Mouse (Mus musculus) intestine, postnatal 0 days (tissue): ENCODE measurements around the gene Poc1b. TPM values are rescaled to one million over a fixed set of nuclear protein-coding genes. Genes with fewer than 3 reads are reported as not detected.

Experiments
- ATAC-seq: fragments of 200-750 bp; cut with Nextera tagmentation; 2 replicates; pipeline ENCODE4 v1.8.0; 2017; ENCODE audit warnings: mild to moderate bottlenecking, moderate TSS enrichment, moderate library complexity
- H3K27ac ChIP-seq: fragments of 300-500 bp; sonication (generic); 2 replicates; pipeline ENCODE4 v1.5.1; 2014; ENCODE audit warnings: mild to moderate bottlenecking, low read depth, low read length, moderate library complexity
- H3K27me3 ChIP-seq: fragments of 300-500 bp; sonication (generic); replicated peaks from 2 replicates; pipeline ENCODE4 v1.6.1; 2014; ENCODE audit warnings: low read length, mixed read lengths; ENCODE audit not compliant: control insufficient read depth, insufficient read depth
- H3K36me3 ChIP-seq: fragments of 300-500 bp; sonication (generic); 2 replicates; pipeline ENCODE4 v1.6.1; 2014; ENCODE audit warnings: mild to moderate bottlenecking, moderate library complexity; ENCODE audit not compliant: control insufficient read depth, insufficient read depth
- H3K4me1 ChIP-seq: fragments of 300-500 bp; sonication (generic); replicated peaks from 2 replicates; pipeline ENCODE4 v1.6.1; 2014; ENCODE audit warnings: antibody characterized with exemption, low read length, mixed read lengths; ENCODE audit not compliant: control insufficient read depth, insufficient read depth
- H3K4me2 ChIP-seq: fragments of 300-500 bp; sonication (generic); replicated peaks from 2 replicates; pipeline ENCODE4 v1.6.1; 2014; ENCODE audit warnings: low read depth, mild to moderate bottlenecking, moderate library complexity
- H3K4me3 ChIP-seq: fragments of 300-500 bp; sonication (generic); 2 replicates; pipeline ENCODE4 v1.5.1; 2014; ENCODE audit warnings: low read depth, low read length
- H3K9ac ChIP-seq: fragments of 300-500 bp; sonication (generic); 2 replicates; pipeline ENCODE4 v1.6.1; 2014; ENCODE audit warnings: mild to moderate bottlenecking, low read depth, low read length
- H3K9me3 ChIP-seq: fragments of 300-500 bp; sonication (generic); 2 replicates; pipeline ENCODE4 v1.6.1; 2016; ENCODE audit warnings: mixed run types; ENCODE audit not compliant: control insufficient read depth
- CTCF ChIP-seq: sonication (generic); IDR thresholded peaks from 2 replicates; pipeline ENCODE4 v1.5.1; 2016; ENCODE audit warnings: low read depth, mild to moderate bottlenecking, control low read depth, antibody characterized with exemption, moderate library complexity
- WGBS: fragments of 180-500 bp; shearing (Covaris S2); extraction: QIAGEN DNeasy Blood & Tissue Kit; methylation state at CpG from one replicate; pipeline ENCODE4 v1.1.7; 2014; 5-methylcytosine and 5-hydroxymethylcytosine counted together
- polyA plus RNA-seq: library from polyadenylated mRNA; unstranded; fragments of >200 nt; fragmentation: Nextera tagmentation; extraction: Ambion mirVana; gene quantifications from 2 replicates; pipeline ENCODE4 v1.2.1, GENCODE M21; 2015

Gene Poc1b
- polyA plus RNA-seq, 1 experiment from 2014 or later: 8.5 TPM

- Histone ChIP-seq H3K27ac (no peak overlapping the region), H3K9me3 (no peaks in the 10 kb centered on the region), H3K4me2 (no peak overlapping the region), H3K27me3 (no peaks in the 10 kb centered on the region), H3K4me3 (no peak overlapping the region), H3K36me3 (peaks cover 5% of the 10 kb centered on the region; the same call in 1 of the 2 replicates), H3K4me1 (no peaks in the 10 kb centered on the region), H3K9ac (no peak overlapping the region)
- WGBS: 48% methylated on average over 8 of the region's 8 CpGs
- ATAC-seq: no peak
- TF ChIP-seq CTCF: peak; percentile 80
Observed at GRCm38 (mm10) chr10:99161987-99162582, 55.2 kb downstream of the Poc1b start.

DNA sequence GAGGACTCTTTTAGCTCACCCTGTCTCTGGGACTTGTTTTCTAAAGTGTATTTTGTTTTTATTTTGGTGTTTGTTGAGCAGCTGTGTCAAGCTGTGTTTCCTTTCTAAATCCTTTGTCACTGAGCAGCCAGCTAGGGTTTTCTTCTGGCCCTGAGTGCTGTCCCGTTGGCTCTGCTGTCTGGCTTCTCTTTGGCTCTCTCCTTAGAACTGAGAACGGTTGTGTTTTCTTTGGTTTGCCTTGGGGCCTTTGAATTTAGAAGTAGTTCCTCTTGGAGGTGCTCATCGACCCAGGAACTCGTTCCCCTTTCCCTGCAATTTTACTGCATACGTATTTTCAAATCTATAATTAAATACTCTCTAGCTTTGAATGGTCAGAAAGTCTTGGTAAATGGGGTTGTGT, 56.2 kb downstream of the Poc1b start:
- TF ChIP-seq CTCF: no peak
- 93% methylated on average over 5 of the region's 5 CpGs for WGBS

DNA sequence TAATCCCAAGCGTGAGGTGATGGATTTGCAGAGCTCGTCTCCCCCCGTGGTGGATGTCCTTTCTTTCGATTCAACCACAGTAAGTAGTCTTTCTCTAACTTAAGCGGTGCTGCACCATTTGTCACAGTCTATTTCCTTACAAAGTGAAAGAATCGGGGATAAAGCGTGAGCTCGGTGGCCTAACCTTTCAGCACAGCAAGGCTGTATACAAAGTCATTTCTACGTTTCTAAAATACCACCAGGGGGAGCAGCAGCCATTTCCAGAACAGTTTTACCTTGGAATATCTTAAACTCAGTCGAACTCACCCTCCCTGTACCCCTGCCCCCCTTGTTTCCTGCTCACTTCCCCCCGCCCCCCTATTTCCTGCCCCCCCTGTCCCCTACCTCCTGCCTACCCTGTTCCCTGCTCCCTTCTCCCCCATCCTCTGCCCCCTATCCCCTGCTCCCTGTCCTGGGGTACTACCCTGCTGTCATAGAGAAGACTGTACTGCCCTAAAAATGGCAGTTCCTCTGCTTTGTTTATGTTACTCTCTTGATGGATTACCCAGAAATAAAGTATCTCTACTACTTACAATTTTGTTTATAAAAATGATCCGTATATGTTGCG, 58.1 kb downstream of the Poc1b start:
- no peaks in the 10 kb centered on the region for H3K27me3 ChIP-seq
- 46% methylated on average over 13 of the region's 13 CpGs for WGBS
- 0 out of 2 replicates have a peak, but pooled peaks cover 4% of the 10 kb centered on the region for H3K36me3 ChIP-seq
- peak; percentile 79 for TF ChIP-seq CTCF
- no peak overlapping the region for H3K27ac ChIP-seq
- H3K9ac ChIP-seq: no peak overlapping the region
- no peaks in the 10 kb centered on the region for H3K9me3 ChIP-seq
- no peak overlapping the region; the same call in 1 of the 2 replicates for H3K4me2 ChIP-seq
- H3K4me3 ChIP-seq: no peak overlapping the region
- no peak for ATAC-seq
- H3K4me1 ChIP-seq: 0 out of 2 replicates have a peak, but pooled peaks cover under 1% of the 10 kb centered on the region

More for the DNA sequence above, 56.2 kb downstream of the Poc1b start:
- Histone ChIP-seq H3K4me3 (no peak overlapping the region), H3K27ac (no peak overlapping the region), H3K4me1 (no peaks in the 10 kb centered on the region), H3K9me3 (no peaks in the 10 kb centered on the region), H3K9ac (no peak overlapping the region), H3K27me3 (no peaks in the 10 kb centered on the region), H3K4me2 (no peak overlapping the region), H3K36me3 (peaks cover 4% of the 10 kb centered on the region; the same call in 1 of the 2 replicates)
- ATAC-seq: no peak

- peaks cover 3% of the 10 kb centered on the region; the same call in 1 of the 2 replicates for H3K4me1 ChIP-seq
- peak; percentile 64; the same call in 1 of the 2 replicates for ATAC-seq
- H3K9me3 ChIP-seq: no peaks in the 10 kb centered on the region
- H3K27me3 ChIP-seq: no peaks in the 10 kb centered on the region
- WGBS: 26% methylated on average over 7 of the region's 7 CpGs
- H3K4me3 ChIP-seq: no peak overlapping the region
- no peaks in the 10 kb centered on the region for H3K36me3 ChIP-seq
- no peak overlapping the region for H3K27ac ChIP-seq
- H3K4me2 ChIP-seq: no peak overlapping the region
- no peak overlapping the region for H3K9ac ChIP-seq
- TF ChIP-seq CTCF: no peak
Observed at GRCm38 (mm10) chr10:99165751-99166282, 59.0 kb downstream of the Poc1b start.

- no peak for ATAC-seq
- 63% methylated on average over 3 of the region's 3 CpGs for WGBS
- no peak overlapping the region for H3K9ac ChIP-seq
- no peaks in the 10 kb centered on the region for H3K27me3 ChIP-seq
- no peak overlapping the region for H3K4me3 ChIP-seq
- no peak overlapping the region for H3K4me2 ChIP-seq
- peaks cover 3% of the 10 kb centered on the region; the same call in 1 of the 2 replicates for H3K4me1 ChIP-seq
- TF ChIP-seq CTCF: peak; percentile 64
- no peaks in the 10 kb centered on the region for H3K9me3 ChIP-seq
- H3K36me3 ChIP-seq: no peaks in the 10 kb centered on the region
- no peak overlapping the region for H3K27ac ChIP-seq
Observed at GRCm38 (mm10) chr10:99166392-99166791, 59.6 kb downstream of the Poc1b start.

GRCm38 (mm10) chr10:99168404-99168803, 61.6 kb downstream of the Poc1b start:
- Histone ChIP-seq H3K9ac (no peak overlapping the region), H3K9me3 (no peaks in the 10 kb centered on the region), H3K4me1 (peaks cover 3% of the 10 kb centered on the region; the same call in 1 of the 2 replicates), H3K27ac (no peak overlapping the region), H3K27me3 (no peaks in the 10 kb centered on the region), H3K4me2 (no peak overlapping the region), H3K36me3 (no peaks in the 10 kb centered on the region), H3K4me3 (no peak overlapping the region)
- no peak for ATAC-seq
- WGBS: 77% methylated on average over 6 of the region's 6 CpGs
- TF ChIP-seq CTCF: peak; percentile 49
